Comparison of ENCODE assay signal across 16 mouse cellular contexts in genomic region chr2:49717437-49718116, GRCm38 (mm10).
A peak's percentile ranks its signal among the peaks of the same experiment; 100 is the strongest.
DNase-seq lines count a peak whose midpoint lies in the region; ATAC-seq and TF ChIP-seq lines count a peak whose summit lies in the region.
"Had no signal": no experiment of that assay in that cellular context is flagged by ENCODE, and none has a peak within 500 bp of the region (broad histone marks: within the 10 kb centered on the region; RNA-seq: fewer than 3 reads in every experiment).

No protein-coding gene starts in this region.

- H3K27me3 ChIP-seq in neural tube, embryonic 14.5 days (ENCODE audit: control insufficient read depth, insufficient read depth, low read length), result no peaks in the 10 kb centered on the region
- no peaks in the 10 kb centered on the region for H3K27me3 ChIP-seq in limb, embryonic 10.5 days (ENCODE audit: low read depth, poor library complexity, severe bottlenecking)
- no peaks in the 10 kb centered on the region for H3K27me3 ChIP-seq in midbrain, embryonic 16.5 days (ENCODE audit: control insufficient read depth, insufficient read depth, low read depth, low read length)
- H3K27me3 ChIP-seq in liver, postnatal 0 days (ENCODE audit: insufficient read depth, low read length), result 0 out of 2 replicates have a peak, but pooled peaks cover 2% of the 10 kb centered on the region
- H3K27me3 ChIP-seq: heart, embryonic 12.5 days; liver, embryonic 13.5 days had no signal

- no peak overlapping the region for H3K4me3 ChIP-seq in neural tube, embryonic 14.5 days (ENCODE audit: low read depth, low read length)
- no peak overlapping the region for H3K4me3 ChIP-seq in limb, embryonic 10.5 days
- no peak overlapping the region for H3K4me3 ChIP-seq in midbrain, embryonic 16.5 days (ENCODE audit: low read depth, low read length)
- H3K4me3 ChIP-seq in liver, postnatal 0 days (ENCODE audit: low read depth, low read length), result no peak overlapping the region
- H3K4me3 ChIP-seq: heart, embryonic 12.5 days; liver, embryonic 13.5 days had no signal

- no peak overlapping the region for H3K4me2 ChIP-seq in neural tube, embryonic 14.5 days (ENCODE audit: low read depth, low read length)
- H3K4me2 ChIP-seq in midbrain, embryonic 16.5 days (ENCODE audit: low read length), result no peak overlapping the region
- H3K4me2 ChIP-seq in liver, postnatal 0 days (ENCODE audit: low read depth, low read length), result no peak overlapping the region
- H3K4me2 ChIP-seq: heart, embryonic 12.5 days; liver, embryonic 13.5 days had no signal

- H3K36me3 ChIP-seq in neural tube, embryonic 14.5 days (ENCODE audit: control insufficient read depth, insufficient read depth, low read length), result peaks cover 11% of the 10 kb centered on the region; the same call in 1 of the 2 replicates
- peaks cover 26% of the 10 kb centered on the region for H3K36me3 ChIP-seq in limb, embryonic 10.5 days
- 0 out of 2 replicates have a peak, but pooled peaks cover 3% of the 10 kb centered on the region for H3K36me3 ChIP-seq in midbrain, embryonic 16.5 days (ENCODE audit: control insufficient read depth, insufficient read depth, low read length)
- H3K36me3 ChIP-seq in liver, postnatal 0 days (replicated peaks; ENCODE audit: insufficient read depth, low read length), result no peaks in the 10 kb centered on the region
- H3K36me3 ChIP-seq: G1E; heart, embryonic 12.5 days; liver, embryonic 13.5 days had no signal

- no peak for TF ChIP-seq CTCF in liver, postnatal 0 days (IDR thresholded peaks at IDR 0.05; ENCODE audit: low read depth)

- H3K9ac ChIP-seq in neural tube, embryonic 14.5 days (replicated peaks; ENCODE audit: low read depth, low read length), result no peak overlapping the region
- H3K9ac ChIP-seq in midbrain, embryonic 16.5 days (ENCODE audit: low read depth, low read length), result no peak overlapping the region
- no peak overlapping the region for H3K9ac ChIP-seq in liver, postnatal 0 days (replicated peaks)
- H3K9ac ChIP-seq: heart, embryonic 12.5 days; liver, embryonic 13.5 days had no signal

- DNase-seq in CD4-positive, CD25-positive, alpha-beta regulatory T cell, adult 2 months (ENCODE audit: low read depth, low spot score), result peak; percentile 20
- no peak for DNase-seq in neural tube, embryonic 10.5 days (ENCODE audit: extremely low spot score, low spot score)
- no peak for DNase-seq in limb, embryonic 10.5 days (ENCODE audit: low spot score)
- no peak for DNase-seq in frontal cortex, postnatal 36 days (ENCODE audit: low spot score in 2 of 2)
- DNase-seq in liver, postnatal 0 days, result no peak
- DNase-seq: cerebellum, adult 18-20 months; gastrocnemius, postnatal 10 days; kidney, adult 9 months; liver, embryonic 13.5 days; lung, postnatal 10 days had no signal

- no peak for ATAC-seq in CD4-positive, CD25-positive, alpha-beta regulatory T cell, adult 4 months
- no peak for ATAC-seq in neural tube, embryonic 14.5 days (ENCODE audit: low read depth)
- ATAC-seq in midbrain, embryonic 16.5 days, result no peak
- no peak for ATAC-seq in liver, postnatal 0 days

- H3K27ac ChIP-seq in neural tube, embryonic 14.5 days (ENCODE audit: low read depth, low read length), result peak overlapping the region; percentile 57
- H3K27ac ChIP-seq in limb, embryonic 10.5 days, result peak overlapping the region; percentile 86
- peak overlapping the region; percentile 56; the same call in 1 of the 2 replicates for H3K27ac ChIP-seq in midbrain, embryonic 16.5 days (ENCODE audit: low read length)
- no peak overlapping the region for H3K27ac ChIP-seq in liver, postnatal 0 days (ENCODE audit: low read depth)
- H3K27ac ChIP-seq: liver, embryonic 13.5 days; stomach, postnatal 0 days had no signal

- no peak for TF ChIP-seq EP300 in liver, postnatal 0 days (IDR thresholded peaks at IDR 0.05; ENCODE audit: low read depth)

- H3K4me1 ChIP-seq in neural tube, embryonic 14.5 days (ENCODE audit: control insufficient read depth, insufficient read depth, low read length), result peaks cover 44% of the 10 kb centered on the region
- peaks cover 61% of the 10 kb centered on the region for H3K4me1 ChIP-seq in limb, embryonic 10.5 days
- H3K4me1 ChIP-seq in midbrain, embryonic 16.5 days (ENCODE audit: control insufficient read depth, insufficient read depth, low read length), result peaks cover 48% of the 10 kb centered on the region
- no peaks in the 10 kb centered on the region for H3K4me1 ChIP-seq in liver, postnatal 0 days (ENCODE audit: insufficient read depth)
- H3K4me1 ChIP-seq: liver, embryonic 13.5 days had no signal

- no peaks in the 10 kb centered on the region for H3K9me3 ChIP-seq in neural tube, embryonic 14.5 days (ENCODE audit: control insufficient read depth, low read length)
- no peaks in the 10 kb centered on the region for H3K9me3 ChIP-seq in limb, embryonic 10.5 days (replicated peaks)
- H3K9me3 ChIP-seq in midbrain, embryonic 16.5 days (replicated peaks; ENCODE audit: control insufficient read depth, low read length, poor library complexity, severe bottlenecking), result no peaks in the 10 kb centered on the region
- H3K9me3 ChIP-seq in liver, postnatal 0 days (ENCODE audit: low read length), result no peaks in the 10 kb centered on the region
- H3K9me3 ChIP-seq: G1E; heart, embryonic 12.5 days; liver, embryonic 13.5 days had no signal

- WGBS in neural tube, embryonic 14.5 days, result 94% methylated on average over 18 of the region's 18 CpGs
- WGBS in limb, embryonic 10.5 days, result 92% methylated on average over 18 of the region's 18 CpGs
- 95% methylated on average over 18 of the region's 18 CpGs for WGBS in midbrain, embryonic 16.5 days
- 90% methylated on average over 18 of the region's 18 CpGs for WGBS in liver, postnatal 0 days (ENCODE audit: insufficient replicate concordance)
